Mouse (Mus musculus) frontal cortex, postnatal 14 days (tissue): ENCODE data around the gene Nmt1.

Experiments
- DNase-seq, 2 experiments: peaks; one replicate each; pipeline ENCODE4 v3.0.0; 2022; ENCODE audit warnings: low spot score in 2 of 2

The Nmt1 gene

DNA sequence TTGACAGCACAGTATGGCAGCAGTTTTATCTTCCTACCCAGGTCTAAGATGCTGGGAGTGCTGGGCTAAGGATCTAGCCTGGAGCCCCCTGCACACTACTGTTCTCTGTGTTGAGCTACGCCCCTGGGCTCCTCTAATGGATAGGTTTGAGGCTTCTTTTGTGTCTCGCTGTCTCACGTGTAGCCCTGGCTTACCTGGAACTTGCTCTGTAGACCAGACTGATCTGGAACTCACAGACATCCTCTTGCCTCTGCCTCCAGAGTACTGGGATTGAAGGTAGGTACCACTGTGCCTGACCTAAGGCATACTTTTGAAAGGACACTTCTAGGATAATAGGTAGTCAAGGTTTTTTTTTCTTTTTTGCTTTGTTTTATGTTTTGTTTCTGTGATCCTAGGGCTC lies 16.0 kb downstream of the Nmt1 start:
- no peak for DNase-seq

GRCm38 (mm10) chr11:103046286-103046685 lies 18.3 kb downstream of the Nmt1 start:
- DNase-seq: no peak

GRCm38 (mm10) chr11:103049611-103050010 lies 21.6 kb downstream of the Nmt1 start:
- no peak for DNase-seq

- DNase-seq: no peak
Observed at GRCm38 (mm10) chr11:103050153-103050552, 22.2 kb downstream of the Nmt1 start.

- peak in 1 of 2 experiments; percentile 55 for DNase-seq
Observed at GRCm38 (mm10) chr11:103051249-103051691, 23.3 kb downstream of the Nmt1 start.

DNA sequence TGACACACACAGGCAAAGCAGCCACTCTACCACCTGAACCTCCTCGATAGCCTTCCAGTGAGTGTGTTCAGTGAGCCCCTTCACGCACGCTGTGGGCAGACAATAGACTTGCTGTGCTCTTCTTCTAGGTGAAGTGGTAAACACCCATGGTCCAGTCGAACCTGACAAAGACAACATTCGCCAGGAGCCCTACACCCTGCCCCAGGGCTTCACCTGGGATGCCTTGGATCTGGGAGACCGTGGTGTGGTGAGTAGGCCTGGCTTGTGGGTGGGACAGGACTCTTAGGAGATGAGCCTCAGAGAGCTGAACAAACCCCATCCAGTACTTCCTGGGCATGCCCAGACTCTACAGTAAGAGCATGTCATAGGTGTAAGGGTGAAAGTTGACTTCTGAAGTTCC lies 24.1 kb downstream of the Nmt1 start:
- no peak for DNase-seq

- DNase-seq: no peak
Observed at GRCm38 (mm10) chr11:103053191-103054076, 25.4 kb downstream of the Nmt1 start.

- DNase-seq: peak; percentile 51 to 83
Observed at GRCm38 (mm10) chr11:103054798-103055197, 26.8 kb downstream of the Nmt1 start.

DNA sequence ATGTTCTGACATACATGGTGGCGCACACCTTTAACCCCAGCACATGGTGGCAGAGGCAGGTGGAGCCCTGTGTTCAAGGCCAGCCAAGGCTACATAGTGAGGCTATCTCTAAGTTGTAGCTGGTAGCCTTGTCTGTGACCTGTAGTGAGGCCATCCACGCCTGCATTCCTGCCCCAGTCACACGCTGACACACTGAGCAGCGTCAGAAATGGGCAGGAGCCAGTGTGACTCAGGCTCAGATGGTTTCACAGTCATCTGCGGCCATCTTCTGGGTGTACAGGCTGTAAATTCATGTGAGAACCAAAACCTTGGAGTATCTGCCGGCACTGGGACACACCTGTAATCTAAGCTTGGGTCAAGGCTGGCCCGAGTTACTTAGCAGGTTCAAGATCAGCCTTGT lies 28.6 kb downstream of the Nmt1 start:
- DNase-seq: no peak

DNA sequence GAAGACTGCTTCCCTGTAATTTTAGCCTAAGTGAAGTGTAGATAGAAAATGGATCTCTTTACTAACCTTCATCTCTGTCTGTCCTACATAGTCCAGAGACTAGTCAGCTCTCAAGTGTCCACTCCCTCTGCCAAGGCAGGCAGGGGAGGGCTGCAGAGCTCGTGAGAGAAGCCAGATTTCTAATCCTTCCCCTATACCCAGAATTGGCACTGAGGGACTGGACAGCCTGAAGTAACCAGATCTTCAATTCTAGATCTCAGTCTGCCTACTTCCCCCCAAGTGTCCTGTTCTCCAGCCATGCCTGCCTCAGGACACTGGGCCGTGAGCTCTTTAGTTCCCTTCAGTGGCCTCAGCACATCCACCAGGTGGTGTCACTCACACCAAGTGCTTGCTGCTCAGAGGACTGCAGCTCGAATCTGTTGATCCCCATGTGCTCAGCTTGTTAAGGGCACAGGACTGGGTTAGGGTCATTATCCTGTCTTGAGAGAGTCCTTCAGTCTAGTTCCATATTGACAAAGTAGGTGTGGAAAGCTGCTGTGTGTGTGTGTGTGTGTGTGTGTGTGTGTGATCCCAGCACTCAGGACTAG lies 30.6 kb downstream of the Nmt1 start:
- DNase-seq: no peak

GRCm38 (mm10) chr11:103066191-103067050 lies 38.4 kb downstream of the Nmt1 start:
- DNase-seq: no peak

DNA sequence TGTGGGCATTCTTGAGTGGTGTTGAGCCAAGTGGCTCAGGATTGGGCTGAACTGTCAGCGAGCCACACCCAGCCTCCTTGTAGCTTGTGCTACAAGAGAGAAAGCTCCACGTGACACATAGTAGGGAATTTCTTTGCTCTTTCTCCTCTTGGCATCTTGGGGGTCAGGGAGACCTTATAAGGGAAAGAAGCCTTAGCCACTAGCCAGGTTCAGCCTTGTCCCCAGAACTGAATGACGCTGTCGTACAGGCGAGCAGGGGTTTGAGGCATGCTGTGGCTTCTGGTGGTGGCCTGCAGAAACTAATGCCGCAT lies 39.0 kb downstream of the Nmt1 start:
- DNase-seq: no peak

DNA sequence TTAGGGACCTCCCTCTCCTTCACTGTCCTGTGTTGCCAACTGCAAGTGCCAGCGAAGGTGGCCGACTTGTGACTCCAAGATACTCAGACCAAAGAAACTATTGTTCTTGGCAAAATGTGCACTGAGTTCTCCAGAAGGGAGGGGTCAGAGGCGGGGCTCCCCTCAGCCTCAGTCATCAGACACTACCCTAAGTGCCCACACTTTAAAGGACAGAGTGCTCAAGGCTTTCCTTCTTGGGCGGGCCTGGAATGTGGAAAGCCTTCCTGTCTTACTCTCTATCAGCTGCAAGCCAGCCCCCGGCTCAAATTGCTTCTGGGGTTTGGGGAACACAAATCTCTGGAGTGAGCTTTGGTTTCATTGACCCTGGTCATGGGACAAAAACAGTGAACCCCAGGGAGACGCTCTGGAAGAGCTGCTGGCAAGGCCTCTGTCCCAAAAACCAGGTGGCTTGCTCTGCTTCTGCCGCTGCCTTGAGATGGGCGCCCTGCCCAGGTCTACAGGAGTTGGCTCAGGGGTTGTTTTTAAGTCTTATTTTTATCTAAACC lies 39.5 kb downstream of the Nmt1 start:
- no peak for DNase-seq

DNA sequence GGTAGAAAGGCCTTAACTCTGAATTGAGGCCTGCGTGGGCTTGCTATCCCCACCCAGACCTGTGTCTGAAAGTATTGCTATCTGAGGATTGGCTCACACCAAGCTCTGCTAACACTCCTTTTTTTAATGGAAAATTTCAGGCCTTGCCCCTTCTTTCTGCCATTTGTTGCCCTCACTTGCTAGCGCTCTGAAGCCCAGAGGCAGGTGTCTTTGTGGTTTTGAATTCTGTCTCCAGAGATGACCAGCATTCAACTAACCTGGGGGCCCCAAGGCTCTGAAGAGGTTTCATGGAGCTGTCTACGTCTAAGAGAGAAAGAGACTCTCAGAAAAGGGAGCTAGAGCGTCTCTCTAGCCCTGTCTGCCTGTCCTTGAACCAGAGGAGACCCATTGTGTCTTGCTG lies 40.3 kb downstream of the Nmt1 start:
- no peak for DNase-seq

- no peak for DNase-seq
Observed at GRCm38 (mm10) chr11:103068884-103069283, 40.9 kb downstream of the Nmt1 start.

DNA sequence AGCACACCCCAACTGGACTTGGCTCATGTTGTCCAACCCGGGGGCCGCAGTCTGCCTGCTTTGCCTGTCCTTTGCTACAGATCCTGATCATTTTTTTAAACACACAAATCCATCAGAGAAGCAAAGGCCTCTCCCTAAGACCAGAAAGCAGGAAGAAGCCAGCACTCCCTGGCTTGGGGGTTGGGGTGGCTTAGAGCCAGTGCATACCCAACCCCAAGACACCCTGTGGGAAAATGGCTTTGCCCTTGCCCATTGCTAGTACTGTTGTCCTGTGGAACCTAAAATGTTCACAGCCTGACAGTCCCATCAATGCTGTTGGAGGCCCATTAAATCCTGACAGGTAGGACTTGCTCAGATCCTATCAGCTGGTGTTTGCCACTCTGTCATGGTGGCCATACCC lies 41.7 kb downstream of the Nmt1 start:
- no peak for DNase-seq

- DNase-seq: no peak
Observed at GRCm38 (mm10) chr11:103070322-103070880, 42.4 kb downstream of the Nmt1 start.

DNA sequence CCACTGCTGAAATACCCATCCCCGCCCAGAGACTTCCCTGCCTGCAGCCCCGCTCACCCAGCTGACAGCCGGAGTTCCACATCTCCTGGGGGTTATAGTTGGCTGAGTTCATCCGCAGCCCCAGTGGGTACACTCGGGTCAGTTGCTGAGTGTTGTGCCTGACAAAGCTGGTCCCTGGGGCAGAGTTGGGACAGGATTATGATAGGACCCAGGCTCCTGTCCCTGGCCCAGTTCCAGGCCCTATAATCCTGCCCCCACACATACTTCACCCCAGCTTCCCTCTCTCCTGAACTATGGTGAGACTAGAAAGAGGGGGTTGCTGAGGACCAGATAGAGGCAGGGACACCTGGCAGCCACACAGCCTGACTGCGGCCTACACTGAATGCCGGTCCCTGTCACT lies 45.7 kb downstream of the Nmt1 start:
- DNase-seq: no peak

GRCm38 (mm10) chr11:103074121-103074650 lies 46.2 kb downstream of the Nmt1 start:
- no peak for DNase-seq

DNA sequence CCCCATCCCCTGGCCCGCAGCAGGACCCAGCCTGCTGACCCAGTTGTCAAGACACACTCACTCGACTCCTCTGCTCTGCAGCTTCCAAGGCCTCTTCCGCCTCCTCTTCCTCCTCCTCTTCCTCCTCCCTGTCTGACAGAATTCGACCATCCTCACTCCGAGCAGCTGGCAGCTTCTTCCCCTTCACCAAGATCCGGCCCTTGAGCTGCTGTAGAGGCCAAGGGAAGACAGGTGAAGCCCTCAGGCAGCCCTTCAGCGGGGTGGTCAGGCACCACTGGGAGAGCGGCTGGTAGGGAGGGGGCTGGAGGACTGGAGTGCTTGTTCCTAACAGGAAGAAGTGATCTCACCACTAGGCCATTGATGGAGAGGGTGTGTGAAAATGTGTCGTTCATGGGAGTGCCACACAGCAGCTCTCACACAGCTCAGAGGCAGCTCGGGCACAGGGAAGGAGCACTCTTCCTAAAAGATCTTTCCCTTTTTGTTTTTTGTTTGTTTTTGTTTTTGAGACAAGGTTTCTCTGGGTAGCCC lies 46.9 kb downstream of the Nmt1 start:
- no peak for DNase-seq

GRCm38 (mm10) chr11:103076010-103076409 lies 48.0 kb downstream of the Nmt1 start:
- no peak for DNase-seq
